Mouse (Mus musculus) liver, embryonic 14.5 days (tissue): ENCODE measurements at regions not wholly inside any gene's neighbourhood (a gene's known extent, or its start where the extent isn't known, plus 50 kb on each side); places are given as distances from the start of the nearest gene placed in this dataset.

Experiments
- CTCF ChIP-seq: IDR thresholded peaks from 2 replicates; pipeline ENCODE4 v1.5.1; 2016; ENCODE audit warnings: antibody characterized with exemption, low read depth, control low read depth
- EP300 ChIP-seq: IDR thresholded peaks from 2 replicates; pipeline ENCODE4 v1.6.1; 2016; ENCODE audit warnings: antibody characterized with exemption, low read depth

GRCm38 (mm10) chr6:117405589-117406311 is 237.4 kb downstream of the Cxcl12 start:
- TF ChIP-seq CTCF (no peak), EP300 (no peak)
